Mouse (Mus musculus) lung, postnatal 0 days (tissue): Measurements from ENCODE around the gene Cabcoco1.

Source experiments
- CTCF ChIP-seq: IDR thresholded peaks from 2 replicates; pipeline ENCODE4 v1.5.1; 2016; ENCODE audit warnings: antibody characterized with exemption, mild to moderate bottlenecking
- EP300 ChIP-seq: IDR thresholded peaks from 2 replicates; pipeline ENCODE4 v1.6.1; 2016; ENCODE audit warnings: antibody characterized with exemption, mild to moderate bottlenecking, control low read depth

- TF ChIP-seq CTCF: peak; percentile 24; the same call in 1 of the 2 replicates
- no peak for TF ChIP-seq EP300
These were observed 87.2 kb downstream of the Cabcoco1 start for GRCm38 (mm10) chr10:68454541-68454940.
